ENCODE assay signal across 11 mouse cellular contexts in genomic region chr6:38847958-38848910, GRCm38 (mm10). TPM values are rescaled to one million over a fixed set of nuclear protein-coding genes. Genes with fewer than 3 reads are reported as not detected.
DNase-seq lines count a peak whose midpoint lies in the region; ATAC-seq lines count a peak whose summit lies in the region.
"Had no signal": no experiment of that assay in that cellular context is flagged by ENCODE, and none has a peak within 500 bp of the region (broad histone marks: within the 10 kb centered on the region; RNA-seq: fewer than 3 reads in every experiment).

No protein-coding gene starts in this region.

- 79% methylated on average over 3 of the region's 3 CpGs for WGBS in heart, embryonic 11.5 days (ENCODE audit: insufficient replicate concordance)
- WGBS in hindbrain, embryonic 11.5 days, result 63% methylated on average over 3 of the region's 3 CpGs
- WGBS in liver, embryonic 13.5 days (ENCODE audit: insufficient replicate concordance), result 77% methylated on average over 3 of the region's 3 CpGs

- no peak overlapping the region for H3K27ac ChIP-seq in heart, embryonic 11.5 days (ENCODE audit: low read depth, low read length)
- peak overlapping the region; percentile 36; the same call in 1 of the 2 replicates for H3K27ac ChIP-seq in hindbrain, embryonic 11.5 days (ENCODE audit: low read depth, low read length)
- H3K27ac ChIP-seq in liver, embryonic 13.5 days, result peak overlapping the region; percentile 44

- H3K4me3 ChIP-seq in heart, embryonic 11.5 days (ENCODE audit: low read depth, low read length), result no peak overlapping the region
- H3K4me3 ChIP-seq in hindbrain, embryonic 11.5 days (ENCODE audit: low read depth, low read length), result no peak overlapping the region
- no peak overlapping the region for H3K4me3 ChIP-seq in liver, embryonic 13.5 days (replicated peaks)
- H3K4me3 ChIP-seq: heart, embryonic 15.5 days; left cerebral cortex, adult 2 months had no signal

- H3K9ac ChIP-seq in heart, embryonic 11.5 days (ENCODE audit: low read depth, low read length), result no peak overlapping the region
- H3K9ac ChIP-seq in hindbrain, embryonic 11.5 days (ENCODE audit: low read depth, low read length), result no peak overlapping the region
- peak overlapping the region; percentile 31 for H3K9ac ChIP-seq in liver, embryonic 13.5 days
- H3K9ac ChIP-seq: heart, embryonic 15.5 days had no signal

- no peaks in the 10 kb centered on the region for H3K9me3 ChIP-seq in heart, embryonic 11.5 days (replicated peaks; ENCODE audit: control insufficient read depth, low read length)
- H3K9me3 ChIP-seq in hindbrain, embryonic 11.5 days (ENCODE audit: control insufficient read depth, low read length), result no peaks in the 10 kb centered on the region
- no peaks in the 10 kb centered on the region for H3K9me3 ChIP-seq in liver, embryonic 13.5 days (replicated peaks)
- H3K9me3 ChIP-seq: heart, embryonic 15.5 days had no signal

- peaks cover 61% of the 10 kb centered on the region for H3K4me1 ChIP-seq in heart, embryonic 11.5 days (ENCODE audit: control insufficient read depth, insufficient read depth, low read length)
- no peaks in the 10 kb centered on the region for H3K4me1 ChIP-seq in hindbrain, embryonic 11.5 days (replicated peaks; ENCODE audit: control insufficient read depth, insufficient read depth, low read length)
- H3K4me1 ChIP-seq in liver, embryonic 13.5 days (replicated peaks), result peaks cover 92% of the 10 kb centered on the region

- no peak for ATAC-seq in heart, embryonic 11.5 days (replicated peaks; ENCODE audit: insufficient number of reproducible peaks, low FRiP score, low TSS enrichment)
- ATAC-seq in hindbrain, embryonic 11.5 days (ENCODE audit: low FRiP score), result no peak
- no peak for ATAC-seq in liver, embryonic 13.5 days (ENCODE audit: low read depth)

- H3K27me3 ChIP-seq in heart, embryonic 11.5 days (ENCODE audit: control insufficient read depth, insufficient read depth, low read length), result no peaks in the 10 kb centered on the region
- H3K27me3 ChIP-seq in hindbrain, embryonic 11.5 days (ENCODE audit: control insufficient read depth, insufficient read depth, low read length), result no peaks in the 10 kb centered on the region
- H3K27me3 ChIP-seq in liver, embryonic 13.5 days, result no peaks in the 10 kb centered on the region
- H3K27me3 ChIP-seq: heart, embryonic 15.5 days had no signal

- no peaks in the 10 kb centered on the region for H3K36me3 ChIP-seq in heart, embryonic 11.5 days (ENCODE audit: control insufficient read depth, insufficient read depth, low read length)
- H3K36me3 ChIP-seq in hindbrain, embryonic 11.5 days (ENCODE audit: control insufficient read depth, insufficient read depth, low read length), result no peaks in the 10 kb centered on the region
- 0 out of 2 replicates have a peak, but pooled peaks cover 3% of the 10 kb centered on the region for H3K36me3 ChIP-seq in liver, embryonic 13.5 days
- H3K36me3 ChIP-seq: heart, embryonic 15.5 days had no signal

- no peak overlapping the region for H3K4me2 ChIP-seq in heart, embryonic 11.5 days
- no peak overlapping the region for H3K4me2 ChIP-seq in hindbrain, embryonic 11.5 days (replicated peaks; ENCODE audit: low read depth, low read length)
- no peak overlapping the region; the same call in 1 of the 2 replicates for H3K4me2 ChIP-seq in liver, embryonic 13.5 days
- H3K4me2 ChIP-seq: heart, embryonic 15.5 days had no signal

- DNase-seq in heart, adult 11 months, result peak; percentile 59
- DNase-seq in CD4-positive helper T cell, adult 2 months (ENCODE audit: low read depth, low spot score), result peak; percentile 57
- no peak for DNase-seq in hindbrain, embryonic 11.5 days (ENCODE audit: low spot score)
- DNase-seq in liver, embryonic 13.5 days, result no peak
- DNase-seq in lung, postnatal 4 days, result no peak
- DNase-seq in c-Kit-positive CD71-positive TER-119-positive erythroid progenitor cells, embryonic 14.5 days (ENCODE audit: low spot score), result no peak
- DNase-seq in kidney, adult 9 months, result no peak
- DNase-seq: cerebellum, postnatal 36 days had no signal

RNA-seq across cellular contexts. Expression of gene Tbxas1, which starts 27.0 kb away (rescaled TPM):
- 1.7 and 2.4 TPM in 2 replicates for polyA plus RNA-seq in heart, embryonic 11.5 days (2014; fragmentation: Nextera tagmentation; extraction: Ambion mirVana)
- 0.69 and 1.4 TPM in 2 replicates for polyA plus RNA-seq in hindbrain, embryonic 11.5 days (2014; fragmentation: Nextera tagmentation; extraction: Ambion mirVana)
- polyA plus RNA-seq in liver, embryonic 13.5 days (2015; fragmentation: Nextera tagmentation; extraction: Ambion mirVana), result 11.4 and 12.2 TPM in 2 replicates

RNA-seq across cellular contexts. Expression of gene Hipk2, which starts 27.7 kb away (rescaled TPM):
- 15.1 and 18.9 TPM in 2 replicates for polyA plus RNA-seq in heart, embryonic 11.5 days (2014; fragmentation: Nextera tagmentation; extraction: Ambion mirVana)
- polyA plus RNA-seq in hindbrain, embryonic 11.5 days (2014; fragmentation: Nextera tagmentation; extraction: Ambion mirVana), result 26.6 and 38.4 TPM in 2 replicates
- polyA plus RNA-seq in liver, embryonic 13.5 days (2015; fragmentation: Nextera tagmentation; extraction: Ambion mirVana), result 20.1 and 20.4 TPM in 2 replicates

Comparison
In these comparisons a context has a peak if more than half of its experiments do, and no peak if none do; other contexts are left out.
1. DNase-seq: peak in heart, adult 11 months (single experiment) and CD4-positive helper T cell, adult 2 months (single experiment); none in hindbrain, embryonic 11.5 days (single experiment), liver, embryonic 13.5 days (single experiment), lung, postnatal 4 days (0 of 2), c-Kit-positive CD71-positive TER-119-positive erythroid progenitor cells, embryonic 14.5 days (single experiment) and kidney, adult 9 months (single experiment).